Mouse (Mus musculus) intestine, embryonic 16.5 days (tissue): ENCODE measurements around the gene 4933424G06Rik. TPM values are rescaled to one million over a fixed set of nuclear protein-coding genes. Genes with fewer than 3 reads are reported as not detected.
"Not testable (repeated sequence)": the region's sequence is repeated elsewhere in the genome, so short reads cannot be mapped to it uniquely, and the experiment has no call there.

ENCODE experiments used
- ATAC-seq: fragments of 200-750 bp; cut with Nextera tagmentation; 2 replicates; pipeline ENCODE4 v1.8.0; 2017; ENCODE audit warnings: moderate TSS enrichment, moderate library complexity
- H3K27ac ChIP-seq: fragments of 300-500 bp; sonication (generic); 2 replicates; pipeline ENCODE4 v1.5.1; 2014; ENCODE audit warnings: mild to moderate bottlenecking, low read length
- H3K27me3 ChIP-seq: fragments of 300-500 bp; sonication (generic); replicated peaks from 2 replicates; pipeline ENCODE4 v1.6.1; 2014; ENCODE audit warnings: low read length, control low read depth, mixed read lengths; ENCODE audit not compliant: control insufficient read depth, insufficient read depth
- H3K36me3 ChIP-seq: fragments of 300-500 bp; sonication (generic); 2 replicates; pipeline ENCODE4 v1.6.1; 2014; ENCODE audit warnings: low read length, control low read depth; ENCODE audit not compliant: control insufficient read depth, insufficient read depth
- H3K4me1 ChIP-seq: fragments of 300-500 bp; sonication (generic); 2 replicates; pipeline ENCODE4 v1.6.1; 2014; ENCODE audit warnings: low read length, control low read depth, mixed read lengths; ENCODE audit not compliant: control insufficient read depth, insufficient read depth
- H3K4me2 ChIP-seq: fragments of 300-500 bp; sonication (generic); 2 replicates; pipeline ENCODE4 v1.6.1; 2014; ENCODE audit warnings: low read depth, low read length, control low read depth
- H3K4me3 ChIP-seq: fragments of 300-500 bp; sonication (generic); 2 replicates; pipeline ENCODE4 v1.5.1; 2014; ENCODE audit warnings: mild to moderate bottlenecking, low read length
- H3K9ac ChIP-seq: fragments of 300-500 bp; sonication (generic); 2 replicates; pipeline ENCODE4 v1.6.1; 2014; ENCODE audit warnings: low read depth, low read length
- H3K9me3 ChIP-seq: fragments of 300-500 bp; sonication (generic); 2 replicates; pipeline ENCODE4 v1.6.1; 2016; ENCODE audit warnings: low read length, control low read depth; ENCODE audit not compliant: control insufficient read depth
- WGBS: fragments of 180-500 bp; shearing (Covaris S2); extraction: QIAGEN DNeasy Blood & Tissue Kit; methylation state at CpG from one replicate; pipeline ENCODE4 v1.1.7; 2014; 5-methylcytosine and 5-hydroxymethylcytosine counted together
- polyA plus RNA-seq: library from polyadenylated mRNA; unstranded; fragments of >200 nt; fragmentation: Nextera tagmentation; extraction: Ambion mirVana; gene quantifications from 2 replicates; pipeline ENCODE4 v1.2.1, GENCODE M21; 2015

4933424G06Rik gene
- polyA plus RNA-seq: 0.12 TPM in 1 of 2 replicates, not detected in the other

DNA sequence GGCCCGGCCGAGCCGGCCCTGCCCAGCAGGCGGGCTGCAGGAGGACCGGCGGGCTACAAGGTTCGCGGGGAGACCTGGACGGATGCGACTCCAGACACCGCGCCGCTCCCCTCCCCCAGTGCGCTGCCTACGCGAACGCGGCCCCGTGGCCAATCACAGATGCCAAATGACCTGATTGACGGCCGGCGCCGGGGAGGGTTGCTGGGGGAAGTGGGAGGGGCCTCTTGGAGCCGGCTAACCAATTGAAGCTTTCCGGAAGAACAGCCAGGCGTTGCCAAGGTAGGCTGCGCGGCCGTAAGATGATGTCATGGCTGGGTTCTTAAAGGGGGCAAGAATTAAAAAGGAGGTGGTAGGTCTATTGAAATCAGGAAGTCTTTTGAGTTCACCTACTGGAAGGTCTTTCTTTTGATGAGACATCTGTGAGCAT lies at the start of gene 4933424G06Rik:
TSS of gene 4933424G06Rik (plus strand) at position 296 of the 427 bp plus-strand sequence.
- ATAC-seq: peak; percentile 98
- WGBS: 0% methylated on average over 29 of the region's 29 CpGs

GRCm38 (mm10) chr1:36664457-36664856 lies 45.5 kb upstream of the 4933424G06Rik start:
- Histone ChIP-seq H3K4me2 (no peak overlapping the region), H3K4me3 (no peak overlapping the region), H3K4me1 (peaks cover 7% of the 10 kb centered on the region; the same call in 1 of the 2 replicates), H3K9ac (no peak overlapping the region), H3K36me3 (no peaks in the 10 kb centered on the region), H3K27me3 (no peaks in the 10 kb centered on the region), H3K27ac (no peak overlapping the region), H3K9me3 (no peaks in the 10 kb centered on the region)
- ATAC-seq: peak; percentile 41
- 49% methylated on average over 4 of the region's 4 CpGs for WGBS

More for the DNA sequence above, at the start of gene 4933424G06Rik:
- H3K4me3 ChIP-seq: peak within 1 kb of the TSS; percentile 99
- peak within 1 kb of the TSS; percentile 82 for H3K27ac ChIP-seq
- peak within 1 kb of the TSS; percentile 97 for H3K9ac ChIP-seq
- H3K4me1 ChIP-seq: peaks cover 15% of the 10 kb centered on the region
- H3K27me3 ChIP-seq: no peaks in the 10 kb centered on the region
- no peaks in the 10 kb centered on the region for H3K9me3 ChIP-seq
- peak within 1 kb of the TSS; percentile 83 for H3K4me2 ChIP-seq
- 0 out of 2 replicates have a peak, but pooled peaks cover 3% of the 10 kb centered on the region for H3K36me3 ChIP-seq

DNA sequence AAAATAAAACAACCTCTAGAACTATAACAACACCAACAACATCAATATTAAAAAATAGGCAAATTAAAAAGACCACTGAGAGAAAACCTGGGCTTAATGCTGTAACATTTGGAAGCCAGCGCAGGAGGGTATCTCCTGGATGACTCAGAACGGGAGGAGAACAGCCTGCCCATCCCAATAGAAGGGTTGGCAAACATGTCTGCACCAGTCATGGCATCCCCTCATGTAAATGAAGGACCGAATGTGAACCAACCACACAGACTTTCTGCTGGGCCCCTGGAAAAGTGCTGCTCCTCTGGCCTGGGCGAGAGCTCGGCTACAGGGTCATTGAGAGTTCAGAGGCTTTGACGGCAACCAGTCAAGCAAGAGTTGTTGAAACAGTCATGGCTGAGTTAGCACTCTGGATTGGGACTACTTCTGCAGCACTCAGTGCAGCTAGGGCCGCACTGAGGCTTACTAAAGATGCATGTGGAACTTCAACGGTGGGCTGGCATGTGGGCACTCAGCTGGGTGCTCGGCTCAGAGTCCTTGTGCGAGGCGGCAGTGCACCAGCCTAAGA lies 44.7 kb upstream of the 4933424G06Rik start:
- H3K36me3 ChIP-seq: no peaks in the 10 kb centered on the region
- WGBS: 70% methylated on average over 11 of the region's 11 CpGs
- H3K4me1 ChIP-seq: peaks cover 7% of the 10 kb centered on the region; the same call in 1 of the 2 replicates
- H3K4me3 ChIP-seq: no peak overlapping the region
- H3K27me3 ChIP-seq: no peaks in the 10 kb centered on the region
- H3K9ac ChIP-seq: no peak overlapping the region
- no peak for ATAC-seq
- no peak overlapping the region for H3K27ac ChIP-seq
- no peak overlapping the region for H3K4me2 ChIP-seq
- H3K9me3 ChIP-seq: no peaks in the 10 kb centered on the region

DNA sequence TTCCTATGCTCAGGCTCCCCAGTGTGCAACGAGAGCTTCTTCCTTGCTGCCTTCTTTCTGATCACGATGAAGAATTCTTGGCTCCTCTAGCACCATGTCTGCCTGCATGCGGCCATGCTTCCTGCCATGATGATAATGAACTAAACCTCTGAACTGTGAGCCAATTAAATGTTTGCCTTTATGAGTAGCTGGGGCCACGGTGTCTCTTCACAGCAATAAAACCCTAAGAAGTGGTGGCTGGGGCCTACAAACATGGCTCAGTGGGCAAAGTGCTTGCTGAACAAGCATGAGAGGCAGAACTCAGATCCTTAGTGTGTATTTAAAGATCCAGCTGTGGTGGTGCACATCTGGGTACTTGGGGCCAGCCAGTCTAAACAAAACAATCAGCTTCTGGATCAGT lies 44.0 kb upstream of the 4933424G06Rik start:
- no peak overlapping the region for H3K4me2 ChIP-seq
- no peaks in the 10 kb centered on the region for H3K9me3 ChIP-seq
- no peaks in the 10 kb centered on the region for H3K27me3 ChIP-seq
- no peak overlapping the region for H3K4me3 ChIP-seq
- ATAC-seq: peak; percentile 52
- 52% methylated on average over 4 of the region's 4 CpGs for WGBS
- no peak overlapping the region for H3K9ac ChIP-seq
- no peak overlapping the region for H3K27ac ChIP-seq
- peaks cover 7% of the 10 kb centered on the region; the same call in 1 of the 2 replicates for H3K4me1 ChIP-seq
- H3K36me3 ChIP-seq: no peaks in the 10 kb centered on the region

- H3K4me1 ChIP-seq, H3K36me3 ChIP-seq, ATAC-seq, H3K27ac ChIP-seq, H3K9me3 ChIP-seq, H3K4me3 ChIP-seq, H3K9ac ChIP-seq, H3K27me3 ChIP-seq, H3K4me2 ChIP-seq: not testable (repeated sequence)
- 77% methylated on average over 4 of the region's 4 CpGs for WGBS
Observed at GRCm38 (mm10) chr1:36668007-36668406, 41.9 kb upstream of the 4933424G06Rik start.

GRCm38 (mm10) chr1:36670256-36670655 lies 39.7 kb upstream of the 4933424G06Rik start:
- peaks cover 6% of the 10 kb centered on the region; the same call in 1 of the 2 replicates for H3K4me1 ChIP-seq
- ATAC-seq: no peak
- WGBS: 60% methylated on average over 4 of the region's 4 CpGs

GRCm38 (mm10) chr1:36671260-36671659 lies 38.7 kb upstream of the 4933424G06Rik start:
- Histone ChIP-seq H3K4me1 (peaks cover under 1% of the 10 kb centered on the region; the same call in 1 of the 2 replicates), H3K27me3 (no peaks in the 10 kb centered on the region), H3K4me2 (no peak overlapping the region), H3K36me3 (no peaks in the 10 kb centered on the region), H3K27ac (no peak overlapping the region), H3K4me3 (no peak overlapping the region), H3K9me3 (no peaks in the 10 kb centered on the region), H3K9ac (no peak overlapping the region)
- no peak for ATAC-seq
- WGBS: 92% methylated on average over 10 of the region's 10 CpGs

More at GRCm38 (mm10) chr1:36670256-36670655, 39.7 kb upstream of the 4933424G06Rik start:
- no peak overlapping the region for H3K4me3 ChIP-seq
- H3K27ac ChIP-seq: no peak overlapping the region
- H3K4me2 ChIP-seq: no peak overlapping the region
- no peaks in the 10 kb centered on the region for H3K27me3 ChIP-seq
- no peaks in the 10 kb centered on the region for H3K9me3 ChIP-seq
- no peaks in the 10 kb centered on the region for H3K36me3 ChIP-seq
- no peak overlapping the region for H3K9ac ChIP-seq

GRCm38 (mm10) chr1:36672648-36673350 lies 37.1 kb upstream of the 4933424G06Rik start:
- no peak overlapping the region for H3K27ac ChIP-seq
- 39% methylated on average over 16 of the region's 16 CpGs for WGBS
- ATAC-seq: 0 out of 2 replicates have a peak, but pooled peaks have one; percentile 23

DNA sequence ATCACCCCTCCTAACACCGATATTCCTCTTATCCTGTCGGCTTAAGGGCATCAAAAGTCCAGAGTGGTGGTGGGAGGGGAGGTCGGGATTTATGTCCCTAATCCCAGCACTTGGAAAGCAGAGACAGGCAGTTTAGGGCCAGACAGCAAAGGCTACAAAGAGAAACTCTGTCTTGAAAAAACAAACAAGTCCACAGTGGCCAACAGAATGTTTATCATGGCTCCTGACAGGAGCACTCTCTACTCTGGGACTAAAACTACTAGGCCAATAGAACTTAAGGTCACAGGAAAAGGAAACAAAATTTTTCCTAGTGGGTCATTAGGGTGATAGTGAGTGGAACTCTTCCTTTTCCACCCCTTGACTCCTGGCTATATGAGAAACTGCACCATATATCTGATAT lies 35.0 kb upstream of the 4933424G06Rik start:
- no peak for ATAC-seq
- H3K9ac ChIP-seq: no peak overlapping the region
- no peaks in the 10 kb centered on the region for H3K4me1 ChIP-seq
- no peak overlapping the region for H3K27ac ChIP-seq
- H3K4me3 ChIP-seq: no peak overlapping the region
- no peaks in the 10 kb centered on the region for H3K27me3 ChIP-seq
- no peaks in the 10 kb centered on the region for H3K36me3 ChIP-seq
- WGBS: 25% methylated on average over 3 of the region's 3 CpGs
- H3K4me2 ChIP-seq: no peak overlapping the region
- no peaks in the 10 kb centered on the region for H3K9me3 ChIP-seq

More at GRCm38 (mm10) chr1:36672648-36673350, 37.1 kb upstream of the 4933424G06Rik start:
- Histone ChIP-seq H3K9me3 (no peaks in the 10 kb centered on the region), H3K4me3 (no peak overlapping the region), H3K9ac (no peak overlapping the region), H3K27me3 (no peaks in the 10 kb centered on the region), H3K4me2 (no peak overlapping the region), H3K4me1 (no peaks in the 10 kb centered on the region), H3K36me3 (no peaks in the 10 kb centered on the region)
